Mouse (Mus musculus) kidney, adult 11 months (tissue): Measurements from ENCODE around the gene Shank2.

Experiments used
- DNase-seq: peaks from one replicate; pipeline ENCODE4 v3.0.0; 2022

Shank2 gene

DNA sequence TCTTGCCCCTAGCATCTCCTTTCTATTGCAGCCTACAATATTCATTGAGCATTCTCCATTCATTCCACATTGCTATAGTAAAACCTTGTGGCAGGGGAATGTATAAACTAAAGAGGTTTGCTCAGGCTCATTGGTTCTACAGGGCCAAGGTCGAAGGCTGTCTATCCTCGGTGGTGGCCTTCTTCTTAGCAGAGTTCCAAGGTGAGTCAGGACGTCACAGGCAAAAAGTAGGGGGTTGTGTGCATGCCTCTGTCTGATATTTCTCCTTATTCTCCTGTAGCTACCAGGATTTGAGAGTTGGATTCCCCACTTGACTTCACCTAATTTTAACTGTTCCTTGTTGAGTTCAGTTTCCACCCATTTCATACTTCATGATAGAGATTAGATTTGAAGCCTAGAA is 29.9 kb downstream of the Shank2 start:
- no peak for DNase-seq

DNA sequence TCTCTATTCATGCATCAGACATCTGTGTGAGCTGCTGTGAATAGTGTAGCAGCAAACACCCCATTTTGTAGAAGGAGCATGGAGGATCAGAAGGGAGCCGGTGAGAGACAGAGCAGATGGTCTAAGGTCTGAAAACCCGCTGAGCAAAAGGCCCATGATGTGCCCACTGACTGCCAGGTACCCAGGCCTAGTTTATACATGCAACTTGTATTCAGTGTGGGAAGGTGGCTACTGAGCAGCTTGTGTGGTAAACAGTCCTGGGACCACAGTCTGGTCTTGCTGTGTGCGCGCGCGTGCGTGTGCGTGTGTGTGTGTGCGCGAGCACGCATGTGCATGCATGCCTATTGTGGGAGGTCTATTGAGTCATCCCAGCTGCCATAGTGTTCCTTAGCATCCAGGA is 35.8 kb downstream of the Shank2 start:
- no peak for DNase-seq

DNA sequence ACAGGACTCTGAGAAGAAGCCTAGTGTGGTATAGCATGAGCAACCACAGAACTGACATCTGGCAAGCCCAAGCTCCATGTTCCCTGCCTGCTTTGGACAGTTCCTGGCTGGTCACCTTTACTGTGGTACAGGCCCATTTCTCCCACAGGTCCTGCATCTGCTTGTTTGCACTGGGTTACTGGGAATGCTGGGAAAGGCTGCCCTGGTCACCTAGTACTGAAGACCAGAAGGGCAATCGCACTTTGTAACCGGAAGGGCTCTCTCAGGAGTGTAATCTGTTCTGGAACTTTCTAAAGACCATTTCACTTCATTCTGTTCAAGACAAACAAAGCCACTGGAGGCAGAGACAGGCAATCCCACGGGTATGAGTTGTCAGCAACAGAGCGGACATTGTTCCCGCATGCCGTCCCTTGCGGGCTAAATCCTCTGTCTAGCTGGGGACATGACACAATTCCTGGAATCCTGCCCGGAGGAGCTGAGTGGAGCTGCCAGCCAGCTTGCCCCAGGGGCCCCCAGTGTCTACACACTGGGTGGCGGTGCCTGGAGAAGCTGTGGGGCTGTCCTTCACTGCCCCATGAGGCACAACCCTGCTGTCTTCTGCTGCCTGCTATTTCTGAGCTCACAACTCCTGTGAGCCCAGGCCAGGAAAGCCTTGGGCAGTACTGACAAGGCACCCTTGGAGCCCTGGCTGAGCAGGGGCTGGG is 36.4 kb downstream of the Shank2 start:
- DNase-seq: peak; percentile 35

DNA sequence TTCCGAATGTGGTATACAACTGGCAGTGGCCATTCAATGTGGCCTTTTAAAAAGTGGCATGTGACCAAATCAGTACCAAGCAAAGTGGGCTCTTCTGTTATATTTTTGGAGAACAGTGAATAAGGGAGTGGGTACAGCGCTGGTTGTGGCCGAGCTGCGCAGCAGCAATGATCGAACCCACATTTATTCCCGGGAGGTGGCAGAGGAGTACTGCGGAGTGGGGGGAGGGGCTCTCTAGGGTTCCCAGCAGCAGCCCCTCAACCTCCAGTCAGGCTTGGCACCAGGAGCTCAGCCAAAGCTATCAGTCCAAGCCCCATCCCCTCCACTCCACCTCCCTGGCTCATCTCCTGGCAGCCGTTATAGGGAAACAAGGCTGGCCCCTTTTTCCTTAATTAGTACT is 37.0 kb downstream of the Shank2 start:
- no peak for DNase-seq

DNA sequence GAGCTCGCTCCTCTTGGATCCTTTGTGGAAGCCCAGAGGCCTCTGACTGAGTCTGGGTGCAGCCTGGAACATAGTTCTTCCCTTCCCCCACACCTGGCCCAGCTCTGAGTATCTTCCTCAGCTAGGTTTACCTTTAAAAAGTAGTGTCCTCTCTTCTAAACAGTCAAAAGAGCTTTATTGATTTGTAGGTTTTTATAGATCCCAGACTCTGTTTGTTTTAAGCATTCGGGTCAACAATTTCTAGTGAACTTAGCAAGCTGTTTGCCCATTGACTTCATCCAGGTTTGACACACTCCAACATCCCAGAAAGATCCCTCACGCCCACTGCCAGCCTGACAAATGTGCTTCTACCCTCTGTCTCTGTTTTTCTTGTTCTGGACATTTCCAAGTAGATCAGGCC is 38.6 kb downstream of the Shank2 start:
- DNase-seq: no peak

DNA sequence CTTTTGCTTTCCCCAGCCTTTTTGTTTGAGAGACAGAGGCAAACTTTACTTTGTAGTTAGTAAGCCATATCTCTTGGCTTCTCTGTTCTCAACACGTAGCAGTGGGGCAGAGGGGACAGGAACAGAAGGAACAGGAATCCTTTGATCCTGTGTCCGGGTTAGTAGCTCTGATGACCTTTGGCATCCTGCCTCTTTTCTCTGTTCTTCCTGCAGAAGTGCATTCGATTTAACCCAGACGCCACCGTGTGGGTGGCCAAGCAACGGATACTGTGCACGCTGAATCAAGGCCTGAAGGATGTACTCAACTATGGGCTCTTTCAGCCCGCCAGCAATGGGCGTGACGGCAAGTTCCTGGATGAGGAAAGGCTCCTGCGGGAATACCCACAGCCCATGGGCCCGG is 50.3 kb downstream of the Shank2 start:
- peak; percentile 62 for DNase-seq

DNA sequence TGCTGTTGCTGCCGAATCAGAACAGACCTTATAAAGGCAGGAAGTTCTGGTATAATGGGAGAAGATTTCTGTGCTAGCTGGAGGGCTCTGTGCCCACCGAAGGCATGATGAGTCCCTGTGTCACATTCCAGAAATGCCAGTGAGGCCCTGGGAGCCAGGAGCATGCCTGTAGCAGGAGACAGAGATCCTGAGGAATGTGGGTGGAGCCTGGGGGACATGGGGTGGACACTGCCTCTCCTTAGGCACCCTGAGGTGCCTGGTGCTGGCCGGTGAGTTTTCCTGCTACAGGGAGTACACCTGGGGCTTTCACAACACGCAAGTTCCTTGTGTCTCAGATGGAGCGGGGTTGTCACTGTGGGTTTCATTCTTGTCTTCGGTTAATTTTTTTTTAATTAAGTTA is 53.5 kb downstream of the Shank2 start:
- DNase-seq: no peak

DNA sequence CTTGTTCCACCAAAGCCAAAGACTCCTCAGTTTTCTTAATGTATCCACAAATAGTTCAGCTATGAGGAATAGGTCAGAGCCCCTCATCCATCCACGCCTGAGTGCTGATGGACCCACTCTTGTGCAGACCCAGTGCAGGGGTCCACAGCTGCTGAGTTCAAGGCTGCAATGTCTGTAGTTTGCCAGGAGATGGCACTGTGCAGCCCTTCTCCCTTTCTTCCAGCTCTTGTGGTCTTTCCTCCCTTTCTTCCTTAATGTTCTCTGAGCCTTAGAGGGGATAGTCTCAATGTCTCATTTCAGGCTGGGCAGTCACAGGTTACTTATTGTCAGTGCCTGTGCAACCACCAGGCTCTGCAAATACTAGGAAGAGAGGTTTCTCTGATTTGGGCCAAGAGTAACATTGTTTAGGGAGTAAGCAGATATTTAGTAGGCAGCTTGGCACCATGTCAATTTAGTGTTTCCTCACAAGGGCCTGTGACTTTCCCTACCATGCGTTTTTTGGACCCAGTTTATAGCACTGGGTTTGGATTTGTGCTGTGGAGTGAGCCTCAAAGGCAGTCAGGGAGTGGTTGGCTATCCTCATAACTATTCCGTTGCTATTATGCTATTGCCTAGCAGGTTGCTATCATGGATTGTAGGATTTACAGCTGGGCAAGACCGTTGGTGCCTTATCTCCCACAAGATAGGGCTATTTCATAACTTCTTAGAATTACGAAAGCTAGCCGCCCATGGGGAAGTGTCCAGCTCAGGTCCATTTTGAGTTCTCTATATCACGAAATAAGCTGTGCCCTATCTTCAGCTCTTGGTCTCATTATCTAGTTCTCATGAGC is 54.2 kb downstream of the Shank2 start:
- no peak for DNase-seq

DNA sequence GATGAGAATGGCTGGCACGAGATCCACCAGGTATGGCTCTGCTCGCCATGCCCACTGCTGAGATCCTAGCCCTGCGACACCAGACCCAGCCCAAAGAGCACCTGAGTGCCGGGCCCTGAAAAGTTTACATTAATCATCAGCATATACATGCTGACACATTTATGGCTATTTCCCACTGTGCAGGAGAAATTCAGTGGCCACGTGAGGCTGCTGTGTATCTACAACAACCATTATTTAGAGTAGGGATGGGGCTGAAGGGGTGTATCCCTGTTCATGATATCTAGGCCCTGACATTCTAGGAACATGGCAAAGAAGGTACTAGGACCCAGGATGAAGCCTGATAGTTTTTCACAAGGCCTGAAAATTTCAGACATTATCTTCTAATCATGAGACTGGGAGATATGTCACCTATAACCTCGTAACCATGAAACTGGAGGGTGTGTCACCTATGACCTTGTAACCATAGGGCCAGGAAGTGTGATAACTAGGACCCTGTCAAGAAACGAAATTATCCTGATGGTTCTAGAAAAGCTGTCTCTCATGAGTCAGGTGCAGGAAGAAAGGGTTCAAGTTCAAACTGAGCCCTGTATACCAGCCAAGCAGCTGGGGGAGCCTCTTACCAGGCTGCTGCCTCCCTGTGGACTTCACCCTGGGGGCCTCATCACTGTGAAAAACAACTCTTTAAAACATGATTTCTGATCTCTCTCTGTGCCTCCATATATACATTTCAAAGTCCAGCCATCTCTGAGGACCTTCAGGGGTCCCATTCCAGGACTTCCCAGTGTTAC is 68.6 kb downstream of the Shank2 start:
- DNase-seq: no peak

DNA sequence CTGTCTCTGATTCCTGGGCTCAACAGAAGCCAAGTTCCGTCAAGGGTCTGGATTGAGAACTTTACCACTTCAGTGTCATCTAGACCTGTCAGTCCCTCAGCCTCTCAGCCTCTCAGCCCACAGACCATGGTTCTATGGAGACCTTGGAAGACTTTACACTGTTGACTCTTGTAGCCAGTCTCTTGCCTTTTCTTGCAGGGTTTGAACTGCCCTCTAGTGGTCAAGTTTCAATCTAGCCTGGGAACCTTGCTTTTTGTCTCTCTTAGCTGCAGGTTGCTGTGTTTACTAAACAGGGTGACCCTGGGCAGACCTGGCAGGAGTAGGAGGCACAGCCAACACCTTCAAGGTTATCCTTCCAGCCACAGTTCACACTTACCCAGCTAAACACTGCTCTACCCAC is 70.5 kb downstream of the Shank2 start:
- peak; percentile 26 for DNase-seq

DNA sequence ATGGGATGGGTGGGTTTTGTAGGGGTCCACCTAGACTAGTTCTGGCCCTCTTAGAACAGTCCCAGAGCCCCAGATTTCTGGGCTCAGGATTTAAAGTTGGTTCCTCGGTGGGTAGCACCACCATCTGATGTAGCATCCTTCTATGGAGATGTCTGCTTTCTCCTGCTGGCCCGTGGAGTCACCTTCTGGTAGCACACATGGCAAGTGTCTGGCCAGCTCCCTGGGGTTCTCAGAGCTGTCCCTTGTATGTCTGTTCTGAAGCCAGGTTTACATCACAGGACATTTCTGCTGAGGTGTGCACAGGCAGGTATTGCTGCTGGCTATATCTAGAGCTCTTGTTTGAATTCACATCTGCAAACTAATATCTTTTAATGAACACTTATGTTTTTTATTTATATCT is 71.1 kb downstream of the Shank2 start:
- DNase-seq: no peak

DNA sequence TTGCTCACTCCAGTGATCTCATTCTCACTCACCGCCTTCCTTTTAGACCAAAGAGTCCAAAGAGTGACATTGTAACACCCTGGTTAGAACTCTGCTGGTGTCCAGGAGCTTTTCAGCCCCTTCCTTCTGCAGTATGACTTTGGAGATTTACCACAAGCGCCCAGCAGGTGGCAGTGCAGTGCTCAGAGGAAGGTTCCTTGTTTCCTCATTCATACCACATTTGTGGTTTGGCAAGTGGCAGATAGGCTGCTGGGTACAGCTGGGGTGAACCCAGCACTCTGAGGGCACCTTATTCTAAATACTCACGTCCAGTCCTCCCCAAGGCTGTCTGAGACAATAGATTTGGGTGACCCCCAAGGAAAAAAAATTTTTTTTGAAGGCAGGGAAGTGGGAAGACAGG is 73.0 kb downstream of the Shank2 start:
- peak; percentile 45 for DNase-seq

DNA sequence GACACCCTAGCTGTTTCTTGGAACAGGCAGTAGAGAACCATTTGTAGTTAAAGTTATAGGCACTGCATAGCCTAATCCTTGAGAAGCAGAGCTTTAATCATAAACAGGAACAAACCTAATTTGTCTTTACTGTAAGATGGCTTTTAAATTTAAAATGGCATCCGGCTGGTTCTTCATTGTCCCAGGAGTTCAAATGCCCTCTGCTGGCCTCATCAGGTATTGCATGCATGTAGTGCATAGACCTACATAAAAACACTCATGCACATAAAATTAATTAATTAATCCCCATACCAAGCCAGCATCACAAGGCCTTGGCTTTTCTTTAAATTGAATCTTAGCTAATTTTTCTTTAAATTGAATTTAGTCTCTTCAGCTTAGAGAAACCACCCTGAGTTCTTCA is 76.9 kb downstream of the Shank2 start:
- no peak for DNase-seq

DNA sequence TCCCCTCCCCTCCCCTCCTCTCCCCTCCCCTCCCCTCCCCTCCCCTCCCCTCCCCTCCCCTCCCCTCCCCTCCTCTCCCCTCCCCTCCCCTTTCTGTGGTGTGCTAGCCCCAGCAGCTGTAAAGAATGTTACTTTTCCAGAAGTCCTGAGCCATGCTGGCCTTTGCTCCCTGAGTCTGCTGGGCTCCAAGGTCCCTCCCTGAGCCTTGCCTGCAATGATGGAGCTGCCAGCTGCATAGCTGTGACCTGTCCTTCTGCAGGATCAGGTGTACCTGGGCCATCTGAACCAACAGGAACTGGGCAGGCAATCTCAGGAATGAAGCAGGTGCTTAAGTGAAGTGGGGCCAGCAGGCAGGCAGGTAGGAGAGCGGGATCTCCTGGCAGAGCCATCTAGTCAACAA is 78.1 kb downstream of the Shank2 start:
- DNase-seq: peak; percentile 39

DNA sequence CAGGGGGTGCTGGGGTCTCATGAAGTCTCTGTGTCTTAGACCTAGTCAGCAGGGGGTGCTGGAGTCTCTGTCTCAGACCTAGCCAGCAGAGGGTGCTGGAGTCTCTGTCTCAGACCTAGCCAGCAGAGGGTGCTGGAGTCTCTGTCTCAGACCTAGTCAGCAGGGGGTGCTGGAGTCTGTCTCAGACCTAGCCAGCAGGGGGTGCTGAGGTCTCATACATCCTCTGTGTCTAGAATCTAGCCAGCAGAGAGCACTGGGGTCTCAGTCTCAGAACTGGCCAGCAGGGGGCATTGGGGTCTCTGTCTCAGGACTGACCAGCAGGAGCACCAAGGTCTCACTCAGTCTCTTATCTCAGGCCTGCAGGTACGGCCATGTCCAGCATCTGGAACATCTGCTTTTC is 79.7 kb downstream of the Shank2 start:
- DNase-seq: peak; percentile 38

DNA sequence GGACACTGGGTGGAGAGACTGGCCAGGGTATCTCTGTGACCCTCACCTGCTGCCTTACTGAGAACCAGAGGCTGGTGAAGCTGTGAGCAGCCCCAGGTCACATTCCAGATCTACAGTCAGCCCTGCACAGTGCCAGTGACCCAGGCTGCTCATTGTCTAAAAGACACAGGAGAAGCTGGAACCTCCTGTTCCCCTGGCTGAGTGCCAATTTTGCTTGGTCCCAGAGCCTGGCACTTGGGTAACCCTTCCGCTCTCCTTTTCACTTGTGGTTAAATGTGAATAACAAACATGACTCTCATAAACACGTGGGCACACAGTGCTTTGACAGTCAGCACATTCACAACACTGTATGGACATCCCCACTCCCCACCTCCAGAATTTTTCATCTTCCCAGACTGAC is 80.2 kb downstream of the Shank2 start:
- DNase-seq: no peak

DNA sequence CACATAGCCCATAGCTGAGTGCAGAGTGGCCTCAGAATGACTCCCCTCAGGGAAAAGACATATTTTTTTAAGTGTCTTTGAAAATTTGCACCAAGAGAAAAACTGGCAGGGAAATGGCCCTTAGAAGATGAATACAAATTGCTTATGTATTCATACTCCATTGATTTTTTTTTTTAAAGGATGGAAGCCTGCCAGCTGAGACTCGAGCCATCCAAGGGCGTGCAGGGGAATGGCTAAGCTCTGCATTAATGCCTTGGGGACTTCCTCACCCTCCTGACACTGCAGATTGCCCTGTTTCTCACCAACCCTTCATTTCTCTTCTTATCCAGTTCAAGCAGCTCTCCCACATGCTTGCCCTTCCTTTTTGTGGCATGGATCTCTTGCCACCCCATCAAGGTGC is 85.5 kb downstream of the Shank2 start:
- DNase-seq: no peak

DNA sequence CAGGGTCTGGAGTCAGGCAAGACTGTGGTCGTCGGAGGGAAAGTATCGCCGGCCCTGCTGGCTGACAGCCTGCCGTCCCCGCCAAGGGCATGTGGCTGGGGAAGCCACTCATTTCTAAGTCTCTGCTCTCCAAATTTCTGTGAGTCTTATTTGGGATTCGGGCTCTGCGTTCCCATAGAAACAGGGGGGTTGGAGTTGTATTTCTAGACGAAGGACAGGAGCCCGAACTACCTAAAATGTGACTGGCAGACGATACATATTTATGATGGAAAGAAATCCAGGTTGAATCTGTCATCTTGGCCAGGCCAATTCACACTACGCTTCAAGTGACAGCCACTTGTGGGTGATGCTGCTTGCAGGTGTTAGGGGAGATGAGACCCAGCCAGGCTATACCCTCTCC is 92.4 kb downstream of the Shank2 start:
- no peak for DNase-seq

DNA sequence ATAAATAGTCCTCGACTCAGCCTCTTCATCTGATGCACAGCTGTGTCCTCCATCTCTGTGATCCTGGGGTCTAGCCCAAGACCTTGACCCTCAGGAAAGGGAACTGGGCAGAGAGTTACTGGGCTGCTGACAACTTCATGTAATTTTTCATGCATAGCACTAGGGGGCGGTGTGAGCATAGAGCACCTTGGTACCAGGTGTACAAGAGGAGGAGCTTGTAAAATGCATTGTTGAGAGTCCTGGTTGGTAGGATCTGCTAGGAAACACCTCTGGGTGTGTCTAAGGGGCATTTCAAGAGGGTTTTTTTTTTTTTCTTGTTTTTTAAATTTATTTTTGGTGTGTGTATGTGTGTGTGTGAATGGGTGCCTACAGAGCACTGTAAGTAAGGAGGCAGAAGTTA is 95.6 kb downstream of the Shank2 start:
- no peak for DNase-seq

DNA sequence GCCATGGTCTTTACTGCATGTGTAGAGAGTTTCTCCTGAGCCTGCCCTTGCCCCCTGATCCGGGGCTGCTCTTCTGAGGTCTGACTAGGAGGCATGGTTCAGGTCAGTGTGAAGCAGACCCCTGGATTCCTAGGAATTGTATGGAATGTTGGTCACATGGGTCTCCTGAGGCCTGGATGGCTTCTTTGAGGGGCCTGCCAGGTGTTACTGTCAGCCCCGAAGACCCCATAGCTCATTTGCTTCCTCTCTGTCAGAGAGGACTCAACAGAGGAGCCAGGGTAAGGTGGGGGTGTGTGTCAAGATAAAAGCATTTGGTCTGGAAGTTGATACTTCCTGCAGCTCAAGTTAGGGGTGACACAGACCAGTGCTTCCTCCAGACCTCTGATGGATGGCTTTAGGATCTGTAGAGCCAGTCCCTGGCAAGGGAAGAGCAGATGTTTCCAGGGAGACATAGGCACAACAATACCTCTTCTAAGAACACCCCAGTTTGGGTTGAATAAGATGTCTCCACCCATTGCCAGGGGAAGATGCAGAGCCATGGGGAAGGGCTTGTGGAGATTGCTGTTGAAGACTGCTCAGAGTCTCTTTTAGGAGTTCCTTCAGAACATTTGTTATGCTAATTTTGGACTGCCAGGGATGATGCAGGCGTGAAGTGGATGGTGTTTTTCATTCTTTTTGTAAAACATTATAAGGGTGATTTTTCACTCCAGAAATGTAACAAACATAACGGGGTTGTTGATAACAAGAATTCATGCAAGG is 100.7 kb downstream of the Shank2 start:
- no peak for DNase-seq

DNA sequence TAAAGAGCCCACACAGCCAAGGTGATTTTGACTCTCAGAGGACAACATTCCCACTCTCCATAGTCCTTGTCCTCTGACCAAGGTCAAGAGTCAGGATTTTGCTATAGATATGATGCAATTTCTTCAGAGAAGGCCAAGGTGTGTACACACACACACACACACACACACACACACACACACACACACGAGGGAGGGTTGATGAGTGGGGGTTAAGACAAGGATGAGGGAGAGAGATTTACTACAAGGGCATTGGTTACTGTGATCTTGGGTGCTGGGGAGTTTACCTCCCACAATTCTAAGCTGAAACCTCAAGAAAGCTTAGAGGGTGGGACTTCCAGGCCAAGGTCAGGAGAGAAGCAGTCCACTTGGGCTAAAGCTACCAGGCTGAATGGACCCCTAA is 104.2 kb downstream of the Shank2 start:
- DNase-seq: no peak

DNA sequence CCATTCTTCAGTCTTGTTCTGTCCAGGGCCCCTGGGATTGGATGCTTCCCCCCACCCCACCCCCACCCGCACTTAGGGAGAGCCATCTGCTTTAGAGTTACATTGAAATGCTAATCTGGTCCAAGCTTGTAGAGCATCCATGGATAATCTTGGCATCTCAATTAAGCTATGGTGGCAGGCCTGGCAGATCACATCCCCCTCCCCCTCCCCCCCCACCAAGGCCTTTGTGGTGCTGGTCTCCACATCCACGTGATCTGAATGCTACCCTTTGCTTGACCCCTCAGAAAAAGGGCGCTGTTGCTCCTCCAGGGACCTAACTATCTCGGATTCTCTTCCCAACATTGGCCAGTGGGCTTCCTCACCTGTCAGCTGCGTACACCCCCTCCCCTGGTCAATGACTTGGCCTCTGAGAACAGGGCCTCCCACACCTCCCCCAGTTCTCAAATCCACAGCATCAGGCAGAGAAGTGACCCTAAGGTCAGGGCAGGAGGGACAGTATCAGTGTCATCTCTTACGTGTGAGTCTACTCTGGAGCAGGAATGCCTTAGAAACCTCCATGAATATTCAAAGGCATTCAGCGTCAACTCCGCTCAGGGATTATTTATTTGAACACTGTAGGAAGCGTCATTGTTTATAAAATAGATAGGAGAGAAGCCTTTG is 104.8 kb downstream of the Shank2 start:
- DNase-seq: no peak

DNA sequence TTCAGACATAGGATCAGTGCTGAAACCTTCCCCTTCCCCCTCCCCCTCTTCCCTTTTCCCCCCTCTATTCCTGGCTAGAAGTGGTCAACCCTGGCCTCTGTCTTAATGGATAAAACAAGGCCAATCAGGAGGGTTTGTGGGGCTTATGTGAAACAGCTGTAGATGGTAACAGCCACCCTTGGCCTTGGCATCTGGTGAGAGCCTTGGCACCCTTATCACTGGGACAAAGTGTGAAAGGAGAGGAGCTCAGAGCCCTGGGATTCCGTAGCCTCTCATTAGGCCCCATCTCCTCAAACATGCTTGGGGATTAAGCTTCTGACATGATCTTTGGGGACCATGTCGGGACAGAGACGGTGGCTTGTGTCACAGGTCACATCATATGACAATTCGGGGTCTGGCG is 106.4 kb downstream of the Shank2 start:
- DNase-seq: no peak
